Mouse (Mus musculus): ENCODE data around the gene Hoxa1.

GRCm38 (mm10) chr6:52196811-52197210 lies 38.7 kb upstream of the Hoxa1 start:
- TF ChIP-seq GATA1 (IDR thresholded peaks at IDR 0.05; ENCODE audit: borderline replicate concordance, low read length): no peak
- TF ChIP-seq FLI1 (IDR thresholded peaks at IDR 0.05; ENCODE audit: low read length): no peak
